Mouse (Mus musculus): ENCODE measurements around the gene Olfr224.
"Not testable (repeated sequence)": the region's sequence is repeated elsewhere in the genome, so short reads cannot be mapped to it uniquely, and the experiment has no call there.

Olfr224 gene

GRCm38 (mm10) chr11:58519756-58520155 is 50.6 kb downstream of the Olfr224 start:
- DNase-seq (ENCODE audit: extremely low read depth, insufficient read length, low spot score): not testable (repeated sequence)

- not testable (repeated sequence) for DNase-seq (ENCODE audit: extremely low read depth, insufficient read length, low spot score)
These were observed 51.4 kb downstream of the Olfr224 start for GRCm38 (mm10) chr11:58518916-58519315.
